Mouse (Mus musculus) layer of hippocampus, postnatal 36 days (tissue): ENCODE results near the gene Rbbp7. TPM values are rescaled to one million over a fixed set of nuclear protein-coding genes. Genes with fewer than 3 reads are reported as not detected.
"Not testable (repeated sequence)": the region's sequence is repeated elsewhere in the genome, so short reads cannot be mapped to it uniquely, and the experiment has no call there.

Experiments used
- DNase-seq, 2 experiments: peaks; one replicate each; pipeline ENCODE4 v3.0.0; 2022
- total RNA-seq, 2 experiments: library from RNA; stranded (reverse); gene quantifications; 2 replicates each; pipeline ENCODE4 v1.2.3; 2021

Gene Rbbp7
- total RNA-seq: 100 to 1,000 TPM; 154 to 164 TPM

DNA sequence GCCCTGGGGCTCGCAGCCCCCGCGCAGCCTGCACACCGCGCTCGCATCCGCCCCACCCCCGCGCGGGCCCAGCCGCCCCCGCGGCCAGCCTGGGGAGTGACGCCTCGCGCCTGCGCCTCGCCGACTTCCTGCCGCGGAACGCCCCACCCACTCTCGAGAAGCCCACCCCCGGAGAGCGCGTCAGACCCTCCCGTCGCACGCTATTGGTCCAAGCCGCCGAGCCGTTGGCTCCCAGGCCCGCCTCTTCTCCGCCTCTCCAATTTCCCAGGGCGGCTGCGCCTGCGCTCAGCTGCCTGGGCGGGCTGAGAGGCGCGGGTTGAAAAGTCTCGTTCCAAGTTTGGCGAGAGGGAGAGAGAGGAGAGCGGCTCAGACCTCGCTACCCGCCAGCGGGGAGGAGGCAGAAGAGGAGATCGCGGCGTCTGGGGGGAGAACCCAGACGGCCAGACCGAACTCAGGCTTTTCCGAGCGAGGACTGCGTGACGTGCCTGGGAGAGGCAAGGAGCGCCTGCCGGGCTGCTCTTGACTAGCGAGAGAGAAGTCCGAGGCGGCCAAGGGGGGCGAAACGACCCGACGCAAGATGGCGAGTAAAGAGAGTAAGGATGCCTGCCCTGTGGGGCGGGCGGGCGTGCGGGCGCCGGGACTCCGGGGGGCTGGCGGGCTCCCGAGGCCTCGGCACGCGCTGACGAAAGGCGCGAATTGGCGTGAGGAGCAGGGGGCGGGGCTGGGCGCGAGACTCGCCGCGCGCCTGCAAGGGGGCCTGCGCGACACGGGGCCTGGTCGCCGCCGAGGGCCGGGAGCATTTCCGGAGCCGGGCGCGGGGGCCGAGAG lies at the start of gene Rbbp7:
Gene Rbbp7, plus strand, starts transcription at position 288 of the 828 bp plus-strand sequence.
- peak; percentile 90 to 91 for DNase-seq

DNA sequence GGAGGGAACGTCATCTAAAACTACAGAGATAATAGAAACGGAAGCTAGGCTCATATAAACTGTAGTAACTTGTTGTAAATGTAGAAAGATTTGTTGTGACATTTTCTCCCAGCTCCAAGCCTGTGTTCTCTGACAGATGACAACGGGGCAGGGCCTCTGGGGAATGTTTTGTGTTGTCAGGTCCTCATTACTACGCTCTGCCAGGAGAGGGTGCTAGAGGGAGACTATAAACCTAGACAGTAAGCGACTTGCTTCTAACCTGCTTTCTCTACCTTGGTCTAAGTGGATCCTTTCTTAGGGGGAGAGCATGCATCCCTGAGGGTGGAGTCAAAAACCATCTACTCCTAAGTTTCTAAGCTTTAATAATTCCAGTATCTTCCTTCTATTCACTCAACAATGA lies 42.4 kb upstream of the Rbbp7 start:
- peak in 1 of 2 experiments; percentile 14 for DNase-seq

- no peak for DNase-seq
Observed at GRCm38 (mm10) chrX:162719615-162720014, 40.6 kb upstream of the Rbbp7 start.

GRCm38 (mm10) chrX:162727367-162727777 lies 32.8 kb upstream of the Rbbp7 start:
- DNase-seq: no peak

GRCm38 (mm10) chrX:162727795-162728194 lies 32.4 kb upstream of the Rbbp7 start:
- no peak for DNase-seq

DNA sequence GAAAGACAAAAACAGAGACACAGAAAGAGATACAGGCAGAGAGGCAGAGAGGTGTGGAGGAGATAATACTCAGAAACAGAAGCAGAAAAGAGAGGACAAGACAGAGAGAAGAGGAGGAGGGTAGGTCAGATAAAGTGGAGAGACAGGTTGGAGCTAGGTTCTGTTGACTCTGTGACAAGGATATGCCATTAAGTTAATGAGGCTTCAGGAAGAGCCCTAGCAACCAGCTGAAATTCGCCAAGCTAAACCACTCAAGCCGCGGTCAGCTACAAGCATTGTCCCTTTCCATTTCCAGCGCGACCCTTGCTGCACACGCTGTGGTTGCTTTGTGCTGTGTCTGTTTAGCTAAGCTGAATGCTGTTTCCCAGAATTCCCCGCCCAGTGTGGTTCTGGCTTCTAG lies 32.0 kb upstream of the Rbbp7 start:
- DNase-seq: no peak

GRCm38 (mm10) chrX:162730031-162730430 lies 30.2 kb upstream of the Rbbp7 start:
- DNase-seq: no peak

GRCm38 (mm10) chrX:162734997-162735929 lies 24.9 kb upstream of the Rbbp7 start:
- peak; percentile 54 to 56 for DNase-seq

- peak in 1 of 2 experiments; percentile 4 for DNase-seq
Observed at GRCm38 (mm10) chrX:162736140-162736659, 24.0 kb upstream of the Rbbp7 start.

DNA sequence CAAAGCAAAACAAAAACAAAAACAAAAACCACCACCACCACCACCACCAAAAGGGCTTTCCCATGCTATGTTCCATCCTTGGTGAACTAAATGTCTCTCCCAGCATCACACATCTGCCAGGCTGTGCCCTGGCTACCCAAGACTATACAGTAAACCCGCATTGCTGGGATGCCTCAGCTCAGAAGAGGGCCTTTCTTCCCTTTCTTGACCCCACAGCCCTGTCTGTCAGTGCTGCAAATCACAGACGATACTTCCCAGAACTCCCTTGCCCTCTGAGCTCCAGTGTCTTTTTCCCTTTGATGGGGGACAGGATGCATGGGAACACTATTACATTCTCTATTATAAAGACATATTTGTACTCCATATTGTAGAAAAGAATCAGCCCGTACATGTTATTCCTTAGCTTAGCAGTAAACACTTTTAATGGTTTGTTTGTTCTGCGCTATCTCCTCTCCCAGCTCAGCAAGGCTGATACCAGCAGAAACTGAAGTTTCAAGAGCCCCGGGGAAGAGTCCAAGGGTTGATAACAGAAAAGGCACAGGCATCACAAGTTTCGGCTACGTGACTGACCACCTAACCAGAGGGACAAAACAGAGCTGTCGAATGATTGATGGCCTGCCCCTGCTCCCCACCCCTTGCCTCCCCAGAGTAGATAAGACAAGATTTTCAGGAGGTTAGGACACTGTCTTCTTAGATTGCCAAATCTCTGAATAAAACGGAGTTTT lies 11.3 kb upstream of the Rbbp7 start:
- DNase-seq: no peak

- no peak for DNase-seq
Observed at GRCm38 (mm10) chrX:162752418-162752817, 7.8 kb upstream of the Rbbp7 start.

DNA sequence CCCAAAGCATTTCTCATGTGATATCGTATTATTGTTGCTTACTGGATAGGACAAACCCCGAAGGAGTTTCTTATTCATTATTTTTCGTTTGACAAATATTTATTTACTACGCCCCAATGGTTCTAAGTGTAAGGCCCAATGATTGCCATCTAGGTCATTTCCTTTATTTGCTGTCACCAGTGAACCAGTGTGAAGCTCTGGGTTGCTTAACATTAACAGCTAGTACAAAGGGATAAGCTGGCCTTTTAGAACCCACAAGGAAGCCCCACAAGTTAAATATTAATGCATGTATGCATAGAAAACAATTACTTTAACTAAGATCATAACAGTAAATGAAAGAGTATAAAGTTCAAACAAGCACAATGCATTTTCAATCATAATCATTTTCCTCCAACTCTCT lies 5.9 kb upstream of the Rbbp7 start:
- no peak for DNase-seq

DNA sequence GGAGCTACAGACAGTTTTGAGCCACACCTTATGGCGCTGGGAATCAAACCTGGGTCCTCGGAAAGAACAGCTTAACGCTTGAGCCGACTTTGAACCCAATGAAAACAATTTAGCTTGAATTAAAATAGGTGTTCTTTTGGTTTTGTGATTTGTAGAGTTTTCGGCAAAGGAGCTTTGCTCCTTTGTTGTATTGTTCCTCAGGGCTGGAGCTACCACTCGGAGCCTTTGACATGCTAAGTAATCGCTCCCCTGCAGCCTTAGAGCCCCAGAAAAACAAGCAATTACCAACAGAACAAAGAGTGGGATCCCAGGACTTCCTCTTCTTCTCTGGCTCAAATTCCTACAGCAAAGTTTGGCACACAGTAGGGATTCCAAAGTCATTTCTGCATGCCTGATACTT lies 4.1 kb upstream of the Rbbp7 start:
- no peak for DNase-seq

GRCm38 (mm10) chrX:162759251-162760114 lies 719 bp upstream of the Rbbp7 start:
- DNase-seq: peak in 1 of 2 experiments; percentile 9

- peak in 1 of 2 experiments; percentile 6 for DNase-seq
Observed at GRCm38 (mm10) chrX:162760958-162761515, 835 bp downstream of the Rbbp7 start.

GRCm38 (mm10) chrX:162761716-162762395 lies 1.7 kb downstream of the Rbbp7 start:
- no peak for DNase-seq

DNA sequence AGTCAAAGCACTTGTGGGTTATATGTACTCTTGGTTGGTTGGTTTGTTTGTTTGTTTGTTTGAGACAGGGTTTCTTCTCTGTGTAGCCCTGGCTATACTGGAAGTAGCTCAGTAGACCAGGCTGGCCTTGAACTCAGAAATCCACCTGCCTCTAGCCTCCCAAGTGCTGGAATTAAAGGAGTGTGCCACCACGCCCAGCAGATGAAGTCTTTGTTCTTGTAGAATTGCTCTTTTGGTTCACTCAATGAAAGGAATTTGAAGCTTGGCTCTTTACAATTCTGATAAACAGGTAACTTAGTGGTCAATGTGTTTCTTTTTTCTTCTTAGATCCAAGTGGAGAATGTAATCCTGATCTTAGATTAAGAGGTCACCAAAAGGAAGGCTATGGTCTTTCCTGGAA lies 10.5 kb downstream of the Rbbp7 start:
- DNase-seq: no peak

DNA sequence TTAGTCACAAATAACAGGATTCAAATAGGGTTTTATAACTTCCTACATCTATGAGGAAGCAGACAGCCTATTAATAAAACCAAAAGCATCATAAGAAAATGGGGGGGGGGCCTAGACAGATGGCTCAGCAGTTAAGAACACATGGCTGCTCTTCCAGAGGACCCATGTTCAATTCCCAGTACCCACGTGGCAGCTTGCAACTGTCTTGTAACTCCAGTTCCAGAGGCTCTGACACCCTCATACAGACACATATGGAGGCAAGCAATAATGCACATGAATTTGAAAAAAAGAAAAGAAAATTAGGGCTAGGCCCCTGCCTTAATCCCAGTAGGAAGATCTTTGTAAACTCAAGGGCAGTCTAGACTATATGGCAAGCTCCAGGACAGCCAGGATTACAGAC lies 28.2 kb downstream of the Rbbp7 start:
- no peak for DNase-seq

- DNase-seq: not testable (repeated sequence)
Observed at GRCm38 (mm10) chrX:162791392-162791791, 31.2 kb downstream of the Rbbp7 start.

GRCm38 (mm10) chrX:162800371-162800770 lies 40.2 kb downstream of the Rbbp7 start:
- DNase-seq: peak in 1 of 2 experiments; percentile 7
